Mouse (Mus musculus) 3T3-L1 (cell line): ENCODE measurements around the gene Syne3.

ENCODE experiments used
- DNase-seq: peaks from one replicate; pipeline ENCODE4 v3.0.0-alpha.2; 2015; ENCODE audit warnings: low read depth, low spot score

Gene Syne3

GRCm38 (mm10) chr12:104897051-104897618, 112.5 kb downstream of the Syne3 start:
- no peak for DNase-seq

GRCm38 (mm10) chr12:104896640-104897039, 113.0 kb downstream of the Syne3 start:
- no peak for DNase-seq

GRCm38 (mm10) chr12:104892245-104892644, 117.4 kb downstream of the Syne3 start:
- DNase-seq: no peak

- no peak for DNase-seq
Observed at GRCm38 (mm10) chr12:104890066-104890465, 119.5 kb downstream of the Syne3 start.

- no peak for DNase-seq
Observed at GRCm38 (mm10) chr12:104886104-104886503, 123.5 kb downstream of the Syne3 start.

GRCm38 (mm10) chr12:104882533-104882932, 127.1 kb downstream of the Syne3 start:
- no peak for DNase-seq

GRCm38 (mm10) chr12:104882061-104882460, 127.5 kb downstream of the Syne3 start:
- no peak for DNase-seq

GRCm38 (mm10) chr12:104881518-104882060, 128.0 kb downstream of the Syne3 start:
- no peak for DNase-seq

- DNase-seq: no peak
Observed at GRCm38 (mm10) chr12:104880367-104880766, 129.2 kb downstream of the Syne3 start.
